Mouse (Mus musculus) layer of hippocampus, adult 18-20 months (tissue): Measurements from ENCODE around the gene Lonp2. TPM values are rescaled to one million over a fixed set of nuclear protein-coding genes. Genes with fewer than 3 reads are reported as not detected.

ENCODE experiments used
- DNase-seq, 2 experiments: peaks; one replicate each; pipeline ENCODE4 v3.0.0; 2022; ENCODE audit warnings: low spot score in 2 of 2
- total RNA-seq, 2 experiments: library from RNA; stranded (reverse); gene quantifications; 2 replicates each; pipeline ENCODE4 v1.2.3; 2021

Lonp2 gene
- total RNA-seq, 2 experiments from 2014 or later = 83.7 to 86.7 TPM

DNA sequence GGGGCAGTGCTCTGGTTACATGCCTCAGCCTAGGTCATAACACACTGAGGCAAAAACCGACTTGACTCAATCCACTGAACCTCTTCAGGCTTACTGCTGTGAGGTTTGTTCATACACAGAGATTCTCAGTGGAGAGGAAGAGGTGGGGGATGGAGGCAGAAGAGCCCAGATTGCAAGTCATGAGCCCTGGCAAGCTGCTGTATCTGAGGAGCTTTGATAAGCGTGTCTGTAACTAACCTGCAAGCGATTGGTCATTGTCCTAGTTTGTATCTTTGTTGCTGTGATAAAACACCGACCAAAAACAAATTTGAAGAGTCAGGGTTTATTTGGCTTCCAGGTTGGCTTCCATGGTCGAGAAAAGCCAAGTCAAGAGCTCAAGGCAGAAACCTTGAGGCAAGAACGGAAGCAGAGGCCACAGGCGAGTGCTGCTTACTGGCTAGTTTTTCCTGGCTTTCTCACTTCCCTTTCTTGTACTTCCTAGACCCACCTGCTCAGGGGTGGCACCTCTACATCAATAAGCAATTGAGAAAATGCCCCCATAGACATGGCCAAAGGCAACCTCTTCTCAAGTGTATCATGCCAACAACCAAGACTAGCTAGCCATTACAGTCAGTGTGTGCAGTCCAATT is 6.0 kb upstream of the Lonp2 start:
- DNase-seq = no peak

DNA sequence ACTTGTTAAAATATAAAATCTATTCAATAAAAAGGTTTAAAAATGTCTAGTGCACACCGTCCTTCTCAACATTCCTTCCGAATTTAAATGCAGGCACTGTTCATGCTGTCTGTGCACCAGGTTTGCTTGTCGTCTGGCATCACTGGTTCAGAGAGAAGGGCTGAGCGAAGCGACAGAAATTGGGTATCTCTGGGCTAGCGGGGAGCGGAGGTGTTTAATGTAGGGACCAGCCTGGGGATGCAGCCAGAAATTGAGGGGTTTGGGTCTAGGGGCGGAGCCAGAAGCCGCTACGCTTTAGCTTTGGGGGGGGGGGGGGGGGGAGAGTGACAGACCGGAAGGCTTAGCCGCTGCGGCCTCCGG is 312 bp upstream of the Lonp2 start:
- DNase-seq = no peak

DNA sequence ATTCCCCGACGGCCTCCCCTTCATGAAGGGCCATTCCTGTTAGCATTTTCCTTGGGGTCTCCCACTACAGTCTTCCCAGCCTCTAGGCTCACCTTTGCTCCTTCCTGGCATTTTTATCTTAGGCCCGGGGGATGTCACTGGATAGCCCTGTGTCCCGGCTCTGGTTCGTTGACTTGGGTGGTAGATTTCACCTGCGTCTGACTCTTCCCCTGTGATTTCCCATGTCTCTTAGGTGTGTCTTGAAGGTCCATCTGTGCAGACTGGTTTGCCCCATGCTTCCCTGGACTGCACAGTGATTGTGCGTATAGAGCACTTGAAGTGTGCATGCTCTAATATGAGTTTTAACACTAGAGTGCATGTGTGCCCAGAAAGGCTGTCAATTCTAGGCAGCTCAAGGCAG is 1.1 kb downstream of the Lonp2 start:
- no peak for DNase-seq

DNA sequence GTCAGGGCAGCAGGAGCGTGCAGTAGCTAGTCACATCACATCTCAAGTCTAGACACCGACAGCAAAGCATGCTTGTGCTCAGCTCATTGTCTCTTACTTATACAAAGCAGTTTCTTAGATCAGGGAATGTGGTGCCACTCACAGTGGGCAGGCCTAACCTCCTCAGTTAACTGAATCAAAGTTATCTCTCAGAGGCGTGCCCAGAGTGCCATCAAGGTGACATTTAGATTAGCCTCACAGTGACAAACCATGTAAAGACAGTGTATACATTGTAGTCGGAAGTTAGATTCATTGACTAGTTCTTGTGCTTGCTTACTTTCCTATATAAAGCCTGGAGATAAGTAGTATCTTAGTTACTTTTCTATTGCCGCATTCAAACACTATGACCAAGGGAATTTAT is 6.4 kb downstream of the Lonp2 start:
- no peak for DNase-seq

DNA sequence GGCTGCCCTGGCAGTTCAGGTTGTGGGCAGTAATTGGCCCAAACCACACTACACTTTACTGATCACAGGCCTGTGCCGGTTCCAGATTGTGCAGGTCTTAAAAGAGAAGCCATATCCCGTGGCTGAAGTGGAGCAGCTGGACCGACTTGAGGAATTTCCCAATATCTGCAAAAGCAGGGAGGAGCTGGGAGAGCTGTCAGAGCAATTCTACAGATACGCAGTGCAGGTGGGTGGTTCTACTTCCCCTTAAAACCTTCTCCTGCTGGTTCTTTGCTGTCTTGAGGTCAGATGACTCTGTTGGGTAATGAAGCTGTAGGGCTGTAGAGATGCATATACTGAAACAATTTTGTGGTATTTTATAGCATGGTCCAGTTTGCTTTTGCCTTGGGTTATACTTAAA is 7.6 kb downstream of the Lonp2 start:
- DNase-seq = no peak

DNA sequence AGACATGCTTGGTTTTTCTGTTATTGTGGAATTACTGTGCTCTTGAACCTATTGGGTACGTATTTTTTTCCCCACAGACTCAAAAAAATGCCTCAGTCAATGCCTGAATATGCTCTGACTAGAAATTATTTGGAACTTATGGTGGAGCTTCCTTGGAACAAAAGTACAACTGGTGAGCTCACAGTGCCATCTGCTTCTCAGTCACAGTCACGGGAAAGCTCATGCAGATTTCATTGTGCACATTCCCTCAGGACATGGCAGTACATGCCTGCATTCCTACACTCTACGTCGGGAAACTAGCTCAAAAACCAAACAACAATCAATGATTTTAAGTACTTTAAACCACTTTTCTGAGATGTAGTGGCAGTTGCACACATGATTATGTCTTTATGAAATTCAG is 14.0 kb downstream of the Lonp2 start:
- DNase-seq = peak; percentile 60 to 89

DNA sequence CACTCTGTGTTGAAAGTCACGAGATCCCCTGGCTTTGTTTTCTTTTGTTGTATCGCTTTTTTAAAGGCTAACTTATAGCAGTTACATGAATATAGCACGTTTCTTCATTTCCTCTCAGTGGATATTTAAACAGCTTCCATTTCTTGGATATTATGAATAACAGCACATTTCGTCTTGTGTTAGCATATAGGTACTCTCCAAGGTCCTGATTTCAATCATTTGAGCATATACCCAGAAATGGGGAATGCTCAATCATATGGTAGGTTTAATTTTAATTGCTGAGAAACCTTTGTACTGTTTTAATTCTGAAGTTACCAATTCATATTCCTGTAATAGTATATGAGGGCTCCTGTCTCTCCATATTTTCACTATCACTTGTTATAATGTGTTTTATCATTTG is 15.1 kb downstream of the Lonp2 start:
- no peak for DNase-seq

DNA sequence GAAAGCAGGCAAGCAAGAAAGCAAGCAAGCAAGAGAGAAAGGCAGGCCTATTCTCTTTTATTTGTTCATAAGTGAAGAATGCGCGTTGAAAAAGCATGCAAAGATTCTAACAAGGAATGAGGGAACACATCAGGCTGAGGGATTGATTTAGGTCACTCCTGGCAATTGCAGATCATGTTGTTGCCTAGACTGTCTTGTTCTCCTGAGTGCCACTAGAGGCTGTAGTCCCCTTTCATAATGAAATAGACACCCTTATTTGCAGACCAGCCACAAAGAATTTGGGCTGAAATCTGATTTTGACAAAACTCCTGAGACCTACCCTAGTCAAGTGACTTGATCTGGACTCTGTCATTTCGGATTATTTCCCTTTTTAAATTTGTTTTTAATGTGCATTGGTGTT is 18.8 kb downstream of the Lonp2 start:
- no peak for DNase-seq

DNA sequence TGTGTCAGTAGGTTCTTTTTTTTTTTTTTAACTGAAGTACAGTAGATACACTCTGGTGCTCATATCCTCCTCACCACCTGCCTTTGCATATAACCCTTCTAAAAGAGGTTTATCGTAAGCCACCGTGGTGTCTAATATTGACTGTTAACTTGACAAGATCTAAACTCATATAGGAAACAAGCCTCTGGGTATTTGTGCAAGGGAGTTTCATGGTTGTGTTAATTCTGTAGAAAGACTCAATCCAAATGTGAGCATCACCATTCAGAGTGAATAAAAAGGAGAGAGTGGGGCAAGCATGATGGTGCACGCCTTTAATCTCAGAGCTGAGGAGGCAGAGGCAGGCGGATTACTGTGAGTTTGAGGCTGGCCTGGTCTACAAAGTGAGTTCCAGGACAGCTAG is 20.8 kb downstream of the Lonp2 start:
- DNase-seq = no peak

DNA sequence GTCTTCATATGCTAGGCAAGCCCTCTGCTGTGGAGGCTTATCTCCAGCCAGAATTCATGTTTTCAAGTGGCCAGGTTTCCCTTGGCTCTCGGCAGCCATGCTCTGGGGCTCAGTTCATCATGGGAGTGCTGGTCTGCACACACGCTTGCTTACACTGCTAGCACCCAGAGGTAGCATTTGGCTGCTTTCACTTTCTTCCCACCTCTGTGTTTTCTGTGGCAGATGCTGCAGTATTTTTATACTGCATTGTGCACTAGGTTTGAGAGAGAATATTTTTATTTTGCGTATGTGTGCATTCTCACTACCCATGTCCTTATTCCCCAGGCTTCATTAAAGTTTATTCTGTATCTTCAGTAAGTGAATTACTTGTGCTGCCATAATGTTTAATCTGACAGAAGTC is 23.9 kb downstream of the Lonp2 start:
- no peak for DNase-seq

DNA sequence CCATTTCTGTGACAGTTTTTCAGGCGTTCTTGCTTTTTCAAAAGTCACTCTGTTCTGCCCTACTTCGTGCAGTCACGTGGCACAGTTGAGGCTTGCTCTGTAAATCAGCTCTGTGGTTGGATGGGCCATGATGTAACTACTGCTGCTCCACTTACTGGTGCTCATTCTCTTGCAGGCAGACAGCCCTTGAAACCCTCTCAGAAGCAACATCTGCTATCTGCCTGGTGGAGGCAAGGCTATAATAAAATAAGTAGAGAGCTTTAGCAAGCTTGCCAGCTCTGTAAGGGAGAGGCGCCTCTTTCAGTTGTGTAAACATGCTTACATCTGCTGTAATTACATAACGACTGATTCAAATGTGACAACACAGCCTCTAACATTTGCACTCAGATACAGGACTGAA is 27.6 kb downstream of the Lonp2 start:
- peak; percentile 71 to 86 for DNase-seq

DNA sequence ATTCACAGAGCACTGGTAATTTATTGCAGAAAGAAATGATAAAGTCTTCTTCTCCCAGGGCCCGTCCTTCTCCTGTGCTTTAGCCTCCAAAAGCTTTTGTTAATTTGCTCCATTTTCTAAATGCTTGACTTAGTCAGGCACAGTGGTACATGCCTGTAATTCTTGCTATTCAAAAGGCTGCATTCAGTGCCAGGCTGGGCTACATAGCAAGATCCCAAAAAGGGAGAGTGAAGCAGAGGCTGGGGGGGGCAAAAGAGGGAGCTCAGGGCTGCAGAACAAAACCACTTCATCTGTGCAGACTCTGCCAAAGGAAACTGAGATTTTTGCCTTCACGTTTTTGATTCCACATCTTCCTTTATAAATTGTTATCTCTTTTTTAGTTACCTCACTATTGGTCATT is 28.7 kb downstream of the Lonp2 start:
- no peak for DNase-seq

DNA sequence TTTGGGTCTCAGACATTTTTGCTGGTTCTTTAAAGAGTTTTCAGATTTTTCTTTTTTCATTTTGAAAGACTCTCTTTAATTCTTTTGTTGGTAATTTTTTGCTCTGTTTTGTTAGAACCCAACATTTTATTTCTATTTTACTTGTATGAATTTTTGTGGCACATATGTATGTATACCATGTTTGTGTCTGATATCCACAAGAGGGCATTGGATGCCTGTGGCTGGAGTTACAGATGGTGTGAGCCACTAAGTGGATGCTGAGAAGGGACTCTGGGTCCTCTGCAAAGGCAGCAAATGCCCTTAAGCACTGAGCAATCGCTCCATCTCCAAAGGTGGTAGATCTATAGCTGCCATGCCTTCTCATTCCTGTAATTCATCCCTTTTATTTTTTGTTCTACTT is 30.7 kb downstream of the Lonp2 start:
- DNase-seq = no peak

DNA sequence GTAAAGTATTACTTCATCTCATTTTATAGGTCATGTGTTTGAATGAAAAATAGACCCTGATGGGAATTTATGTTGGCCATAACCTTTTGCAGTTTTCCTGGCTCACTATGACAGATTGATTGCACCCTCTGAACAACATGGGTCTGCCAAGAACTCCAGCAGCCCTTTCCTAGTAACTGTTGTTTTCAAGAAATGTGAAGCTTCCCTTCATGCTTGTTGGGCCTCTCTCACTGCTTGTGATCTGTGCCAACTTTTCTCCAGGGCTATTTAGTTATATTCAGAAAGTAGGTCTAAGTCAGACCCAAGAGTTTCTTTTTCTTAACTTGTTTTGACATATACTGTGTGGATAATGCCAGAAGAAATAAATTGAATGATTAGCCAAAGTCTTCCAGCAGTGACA is 44.9 kb downstream of the Lonp2 start:
- no peak for DNase-seq

DNA sequence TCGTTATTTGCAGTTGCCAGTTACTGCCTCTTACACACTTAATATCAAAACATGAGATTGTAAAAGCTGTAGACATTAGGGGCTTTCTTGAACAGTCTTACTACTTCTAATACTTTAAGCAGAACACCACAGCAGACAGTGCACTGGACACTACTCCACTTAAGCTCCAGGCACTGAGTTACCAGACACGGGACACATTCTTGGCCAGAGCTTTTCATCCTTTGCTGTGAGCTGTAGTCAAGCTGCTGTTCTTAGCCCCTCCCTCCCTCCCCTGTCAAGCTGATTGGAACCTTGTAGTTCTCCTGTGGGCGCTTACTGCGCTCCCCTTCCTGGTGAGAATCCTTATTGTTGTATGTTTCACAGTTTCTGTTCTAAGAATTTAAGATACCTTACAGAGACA is 45.4 kb downstream of the Lonp2 start:
- no peak for DNase-seq

DNA sequence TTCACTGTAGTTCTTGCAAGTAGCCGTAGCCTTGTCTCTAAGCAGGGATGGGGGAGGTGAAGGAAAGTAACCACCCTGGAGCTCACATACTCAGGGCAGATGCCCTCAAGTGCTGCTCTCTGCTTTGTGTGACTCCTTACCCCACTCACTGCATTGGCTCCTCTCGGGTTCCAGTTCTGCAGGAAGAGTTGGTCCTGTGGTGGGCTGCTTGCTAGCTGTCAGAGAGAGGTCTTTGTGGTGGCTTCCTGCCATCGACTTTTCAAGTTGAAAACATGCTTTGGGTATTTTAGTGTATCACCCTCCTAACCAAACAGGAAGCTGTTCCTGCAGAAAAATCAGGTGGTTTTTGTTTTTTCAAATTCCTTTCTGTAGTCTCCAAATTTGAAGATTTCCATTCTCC is 62.8 kb downstream of the Lonp2 start:
- DNase-seq = no peak

DNA sequence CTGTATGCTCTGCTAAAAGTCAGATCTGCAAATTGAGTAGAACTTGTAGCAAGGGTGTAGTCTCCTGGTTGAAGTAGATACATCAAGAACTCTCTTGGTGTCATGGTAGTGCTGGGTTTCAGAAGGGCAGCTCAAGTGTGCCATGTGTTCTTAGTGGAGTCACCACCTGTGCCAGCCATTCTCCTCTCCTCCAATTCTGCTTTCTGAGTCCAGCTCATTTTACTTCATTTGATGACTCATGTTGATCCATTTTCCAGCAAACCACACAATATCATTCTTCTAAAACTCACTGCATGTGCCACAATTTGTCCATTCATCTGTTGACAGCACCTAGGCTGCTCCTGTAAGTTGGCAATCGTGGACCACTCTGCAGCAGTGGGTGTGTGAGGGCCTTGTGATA is 68.3 kb downstream of the Lonp2 start:
- DNase-seq = no peak

DNA sequence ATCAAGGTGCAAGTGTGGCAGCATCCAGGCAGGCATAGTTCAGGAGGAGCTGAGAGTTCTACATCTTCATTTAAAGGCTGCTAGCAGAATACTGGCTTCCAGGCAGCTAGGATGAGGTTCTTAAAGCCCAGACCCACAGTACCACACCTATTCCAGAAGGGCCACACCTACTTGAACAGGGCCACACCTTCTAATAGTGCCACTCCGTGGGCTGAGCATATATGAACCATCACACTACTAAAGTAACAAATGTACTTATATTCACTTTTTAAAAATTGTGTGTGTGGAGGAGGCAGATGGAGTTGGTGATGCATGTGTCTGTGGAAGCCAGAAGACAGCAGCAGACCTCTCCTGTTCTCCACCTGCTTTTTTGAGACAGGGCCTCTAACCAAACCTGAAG is 70.2 kb downstream of the Lonp2 start:
- no peak for DNase-seq

DNA sequence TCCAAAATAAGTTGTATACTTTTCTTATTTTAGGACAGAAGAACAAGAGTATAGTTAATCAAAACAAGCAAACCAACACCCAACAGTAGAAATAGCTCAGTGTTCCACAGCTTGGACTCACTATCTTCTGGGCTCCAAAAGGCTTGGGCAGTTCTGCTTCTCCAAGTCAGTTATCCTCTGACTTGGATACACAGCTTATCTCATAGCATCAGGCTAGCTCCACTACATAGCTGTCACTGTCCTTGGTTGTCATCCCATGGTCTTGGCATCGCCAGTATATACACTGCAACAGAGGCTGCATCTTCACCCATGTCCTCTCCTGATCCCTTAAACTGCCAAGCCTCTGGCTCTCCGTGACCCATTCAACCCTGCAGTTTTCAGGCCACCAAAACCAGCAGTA is 71.9 kb downstream of the Lonp2 start:
- DNase-seq = no peak

DNA sequence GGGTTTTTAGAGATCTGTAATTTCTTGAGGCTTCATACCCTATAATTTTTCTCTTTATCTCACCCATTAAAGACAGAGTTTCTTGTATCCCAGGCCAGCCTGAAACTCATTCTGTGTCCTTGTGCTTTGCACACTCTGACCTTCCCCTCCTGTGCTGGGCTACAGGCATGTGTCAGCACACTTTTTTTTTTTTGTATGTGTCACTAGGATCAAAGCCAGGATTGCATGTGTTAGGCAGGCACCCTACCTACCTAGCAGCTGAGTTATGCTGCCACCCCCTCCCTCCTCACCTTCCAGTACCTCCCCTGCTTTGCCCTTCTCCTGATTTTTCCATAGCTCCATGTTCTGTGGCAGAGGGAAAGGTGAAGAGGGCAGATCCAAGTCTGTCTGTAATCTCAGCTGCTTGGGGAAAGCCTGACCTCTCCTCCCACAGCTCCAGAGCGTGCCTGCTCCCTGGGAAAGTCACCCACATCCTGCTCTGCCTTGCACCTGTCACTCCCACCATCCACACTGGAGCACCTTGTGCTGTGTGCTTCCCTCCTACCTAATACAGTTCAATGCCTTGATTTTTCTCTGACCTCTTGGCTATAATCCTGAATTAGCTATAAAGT is 75.1 kb downstream of the Lonp2 start:
- DNase-seq = no peak

DNA sequence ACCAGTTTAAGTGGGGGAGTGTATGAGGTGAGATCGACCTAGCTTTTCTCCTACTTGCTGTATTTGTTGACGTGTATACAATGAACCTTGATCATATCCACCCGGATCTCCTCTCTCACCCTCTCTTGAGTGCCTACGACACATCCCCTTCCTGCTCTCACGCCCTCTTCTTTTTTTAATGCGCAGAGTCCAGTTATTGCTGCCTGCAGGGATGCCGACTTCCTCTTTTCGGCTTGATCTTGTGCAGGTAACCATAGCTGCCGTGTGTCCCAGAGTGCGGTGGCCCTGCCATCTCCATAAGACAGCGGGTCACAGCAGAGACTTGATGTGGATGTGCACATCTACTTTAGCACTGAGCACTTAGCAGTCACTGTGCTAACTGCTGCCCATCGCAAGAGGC is 75.6 kb downstream of the Lonp2 start:
- DNase-seq = no peak

DNA sequence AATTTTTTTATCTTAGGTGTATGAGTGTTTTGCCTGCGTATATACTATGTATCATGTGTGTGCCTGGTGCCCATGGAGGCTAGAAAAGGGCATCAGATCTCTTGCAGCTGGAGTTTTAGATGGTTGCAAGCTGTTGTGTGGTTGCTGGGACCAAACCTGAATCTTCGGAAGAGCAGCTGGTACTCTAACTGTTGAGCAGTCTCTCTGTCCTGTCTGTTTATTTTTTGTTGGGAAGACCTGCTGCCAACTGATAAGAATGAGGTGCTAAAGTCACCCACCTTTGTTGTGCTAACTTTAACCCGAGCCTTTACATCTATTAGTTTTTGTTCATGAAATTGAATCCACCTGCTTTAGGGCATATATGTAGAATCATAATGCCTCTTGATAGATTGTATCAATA is 78.6 kb downstream of the Lonp2 start:
- DNase-seq = no peak

DNA sequence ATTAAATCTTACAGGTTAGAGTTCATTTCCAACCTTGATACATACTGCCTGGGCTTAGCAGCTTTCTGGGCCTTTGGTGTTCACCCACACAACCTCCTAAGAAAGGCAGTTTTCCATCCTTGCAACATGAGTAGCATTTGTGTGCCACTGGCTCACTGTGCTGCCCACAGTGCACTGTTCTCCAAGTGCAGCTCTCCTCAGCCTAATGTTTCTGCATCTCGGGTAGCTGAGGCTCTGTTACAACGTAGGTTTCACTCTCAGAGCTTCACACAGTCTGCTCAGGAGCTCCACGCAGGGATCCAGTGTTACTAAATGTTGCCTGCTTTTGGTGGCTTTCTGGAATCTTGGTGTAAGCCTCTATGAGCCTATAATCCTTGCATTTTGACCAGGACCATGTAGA is 81.5 kb downstream of the Lonp2 start:
- DNase-seq = no peak

DNA sequence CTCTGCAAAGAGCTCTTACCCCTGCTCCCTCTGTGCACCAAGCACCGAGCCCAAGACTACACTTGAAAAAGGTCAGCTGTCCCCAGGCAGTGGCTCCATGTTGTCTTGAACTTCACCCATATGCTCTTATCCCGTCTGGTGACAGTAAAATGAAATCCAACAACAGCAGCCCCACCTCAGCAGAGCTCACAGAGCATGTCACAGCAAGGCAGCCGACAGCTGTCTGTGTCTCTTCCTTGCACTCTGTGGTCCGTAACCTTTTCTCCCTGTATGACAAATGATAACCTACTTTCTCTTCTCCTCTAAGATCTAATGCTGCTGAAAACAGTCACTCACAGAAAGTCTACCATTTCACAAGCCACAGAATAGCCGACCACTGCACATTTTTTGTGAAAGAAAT is 82.9 kb downstream of the Lonp2 start:
- DNase-seq = no peak
